Mouse (Mus musculus): ENCODE measurements around the gene Ccl4.

The Ccl4 gene

DNA sequence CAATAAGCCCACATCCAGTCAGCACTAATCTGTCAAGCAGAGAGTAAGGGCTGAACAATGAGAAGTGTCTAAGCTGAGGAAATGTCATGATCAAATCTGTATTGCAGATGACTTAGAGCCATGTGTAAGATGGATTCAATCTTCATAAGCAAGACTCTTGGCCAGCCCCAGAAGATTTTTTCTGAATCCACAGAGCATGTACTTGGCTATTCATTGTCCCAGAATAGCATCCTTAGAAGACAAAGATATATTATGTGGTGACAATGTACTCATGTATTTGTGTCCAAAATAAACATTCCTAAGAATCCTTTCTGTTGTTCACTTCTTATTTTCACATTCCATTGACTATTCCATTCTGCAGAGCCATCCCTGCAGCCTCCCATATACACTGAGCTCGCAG, 27.5 kb downstream of the Ccl4 start:
- no peak for DNase-seq

GRCm38 (mm10) chr11:83692008-83692407, 29.6 kb downstream of the Ccl4 start:
- DNase-seq, result no peak

GRCm38 (mm10) chr11:83703705-83704104, 41.3 kb downstream of the Ccl4 start, which contains the start of gene Wfdc17:
TSS of gene Wfdc17 (plus strand) at chr11:83703991.
- no peak for DNase-seq

DNA sequence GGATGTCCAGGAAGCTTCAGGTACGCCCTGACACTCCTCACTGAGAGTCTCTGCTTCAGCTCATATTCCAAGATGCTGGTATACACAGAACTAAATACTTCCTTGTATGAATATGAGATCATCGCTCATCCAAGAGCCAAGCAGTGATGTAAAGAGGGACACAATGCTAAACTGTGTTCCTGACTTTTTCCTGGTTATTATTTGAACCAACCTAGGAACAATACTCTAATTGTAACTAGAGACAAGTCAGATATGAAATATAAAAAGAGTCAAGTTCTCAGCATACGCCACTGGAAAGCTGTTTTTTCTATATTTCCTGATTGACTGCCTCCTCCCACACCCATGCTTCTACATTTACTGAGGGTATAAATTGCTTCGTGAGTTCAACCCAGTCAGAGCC, 46.3 kb downstream of the Ccl4 start, which contains the start of gene Wfdc18:
Gene Wfdc18, plus strand, starts transcription at position 301 of the 400 bp plus-strand sequence.
- DNase-seq, result no peak

- no peak for DNase-seq
Measured at GRCm38 (mm10) chr11:83709683-83710082, 47.3 kb downstream of the Ccl4 start.

- no peak for DNase-seq
Measured at GRCm38 (mm10) chr11:83712671-83713070, 50.3 kb downstream of the Ccl4 start.

DNA sequence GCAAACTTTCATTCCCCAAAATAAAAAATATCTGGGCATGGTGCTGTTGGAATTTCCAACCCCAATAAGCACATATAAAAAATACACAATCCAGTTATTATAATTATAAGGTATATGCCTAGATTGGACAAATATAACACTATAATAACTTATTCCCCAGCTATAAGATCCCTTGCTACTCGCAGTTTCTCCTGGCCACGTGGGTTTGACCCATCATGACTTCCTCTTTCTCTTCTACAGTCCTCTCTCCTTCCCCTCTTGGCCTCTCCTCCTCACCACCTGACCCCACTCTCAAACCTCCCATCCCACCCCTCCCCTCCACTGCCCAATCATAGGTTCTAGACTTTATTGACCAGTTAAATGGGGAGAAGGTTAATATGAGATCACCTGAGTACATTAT, 51.5 kb downstream of the Ccl4 start:
- DNase-seq, result no peak
